Mouse (Mus musculus) forebrain, postnatal 0 days (tissue): Measurements from ENCODE around the gene Fgf10. TPM values are rescaled to one million over a fixed set of nuclear protein-coding genes. Genes with fewer than 3 reads are reported as not detected.

Experiments used
- ATAC-seq: fragments of 200-750 bp; cut with Nextera tagmentation; 2 replicates; pipeline ENCODE4 v1.8.0; 2017; ENCODE audit warnings: mild to moderate bottlenecking, moderate library complexity
- DNase-seq: peaks from one replicate; pipeline ENCODE4 v3.0.0-alpha.2; 2015
- H3K27ac ChIP-seq: fragments of 300-500 bp; sonication (generic); 2 replicates; pipeline ENCODE4 v1.5.1; 2014; ENCODE audit warnings: low read depth, mild to moderate bottlenecking, antibody characterized with exemption, low read length, moderate library complexity, mixed read lengths
- H3K27me3 ChIP-seq: fragments of 300-500 bp; sonication (generic); 2 replicates; pipeline ENCODE4 v1.6.1; 2014; ENCODE audit warnings: mild to moderate bottlenecking, low read length, mixed read lengths; ENCODE audit not compliant: insufficient read depth
- H3K36me3 ChIP-seq: fragments of 300-500 bp; sonication (generic); 2 replicates; pipeline ENCODE4 v1.6.1; 2014; ENCODE audit warnings: mild to moderate bottlenecking, moderate library complexity; ENCODE audit not compliant: insufficient read depth
- H3K4me1 ChIP-seq: fragments of 300-500 bp; sonication (generic); 2 replicates; pipeline ENCODE4 v1.6.1; 2014; ENCODE audit warnings: antibody characterized with exemption; ENCODE audit not compliant: insufficient read depth
- H3K4me2 ChIP-seq: fragments of 300-500 bp; sonication (generic); 2 replicates; pipeline ENCODE4 v1.6.1; 2014; ENCODE audit warnings: low read depth, mild to moderate bottlenecking, moderate library complexity
- H3K4me3 ChIP-seq: fragments of 300-500 bp; sonication (generic); 2 replicates; pipeline ENCODE4 v1.5.1; 2014; ENCODE audit warnings: low read depth, low read length, mixed read lengths
- H3K9ac ChIP-seq: fragments of 300-500 bp; sonication (generic); 2 replicates; pipeline ENCODE4 v1.6.1; 2014; ENCODE audit warnings: mild to moderate bottlenecking
- H3K9me3 ChIP-seq: fragments of 300-500 bp; sonication (generic); 2 replicates; pipeline ENCODE4 v1.6.1; 2016; ENCODE audit warnings: low read length
- CTCF ChIP-seq: sonication (generic); IDR thresholded peaks from 2 replicates; pipeline ENCODE4 v1.5.1; 2016; ENCODE audit warnings: antibody characterized with exemption, control low read depth, low read depth
- WGBS: fragments of 180-500 bp; shearing (Covaris S2); extraction: QIAGEN DNeasy Blood & Tissue Kit; methylation state at CpG from one replicate; pipeline ENCODE4 v1.1.7; 2014; 5-methylcytosine and 5-hydroxymethylcytosine counted together
- polyA plus RNA-seq: library from polyadenylated mRNA; unstranded; fragments of >200 nt; fragmentation: Nextera tagmentation; extraction: Ambion mirVana; gene quantifications from 2 replicates; pipeline ENCODE4 v1.2.1, GENCODE M21; 2015
- total RNA-seq: library from RNA; depleted of rRNA; stranded (reverse); fragments of >200 nt; gene quantifications from 2 replicates; pipeline ENCODE4 v1.2.3, GENCODE M21; 2014; rRNA removed

Gene Fgf10
- total RNA-seq (1.3 TPM in 2 replicates), polyA plus RNA-seq (2.0 and 2.5 TPM in 2 replicates)

DNA sequence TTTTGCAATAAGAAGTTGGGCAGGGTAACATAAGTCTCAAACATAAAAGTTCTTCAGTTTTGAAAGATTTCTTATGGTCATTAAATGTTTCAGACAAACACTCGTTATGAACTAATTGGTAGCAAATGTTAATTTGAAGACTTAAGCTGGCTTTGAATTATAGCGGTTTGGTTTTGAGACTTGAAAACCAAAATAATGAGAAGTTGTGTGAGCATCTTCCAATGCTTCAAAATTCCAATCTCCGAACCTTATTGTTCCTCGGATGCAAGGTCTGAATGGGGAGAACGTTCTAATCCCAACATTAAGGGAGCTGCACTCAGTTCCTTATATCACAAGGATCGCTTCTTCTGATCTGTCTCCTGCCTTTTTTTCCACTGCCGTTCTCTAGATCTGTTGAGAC, at the start of gene Fgf10:
TSS of gene Fgf10 (plus strand) at position 301 of the 400 bp plus-strand sequence.
- 11% methylated on average over 7 of the region's 7 CpGs for WGBS
- H3K27me3 ChIP-seq, result no peaks in the 10 kb centered on the region
- ATAC-seq (no peak), DNase-seq (no peak)
- no peaks in the 10 kb centered on the region for H3K36me3 ChIP-seq
- H3K27ac ChIP-seq, result no peak within 1 kb of the TSS
- TF ChIP-seq CTCF, result no peak
- no peaks in the 10 kb centered on the region for H3K4me1 ChIP-seq
- H3K9me3 ChIP-seq, result no peaks in the 10 kb centered on the region
- H3K4me3 ChIP-seq, result no peak within 1 kb of the TSS
- no peak within 1 kb of the TSS for H3K9ac ChIP-seq
- H3K4me2 ChIP-seq, result no peak within 1 kb of the TSS

DNA sequence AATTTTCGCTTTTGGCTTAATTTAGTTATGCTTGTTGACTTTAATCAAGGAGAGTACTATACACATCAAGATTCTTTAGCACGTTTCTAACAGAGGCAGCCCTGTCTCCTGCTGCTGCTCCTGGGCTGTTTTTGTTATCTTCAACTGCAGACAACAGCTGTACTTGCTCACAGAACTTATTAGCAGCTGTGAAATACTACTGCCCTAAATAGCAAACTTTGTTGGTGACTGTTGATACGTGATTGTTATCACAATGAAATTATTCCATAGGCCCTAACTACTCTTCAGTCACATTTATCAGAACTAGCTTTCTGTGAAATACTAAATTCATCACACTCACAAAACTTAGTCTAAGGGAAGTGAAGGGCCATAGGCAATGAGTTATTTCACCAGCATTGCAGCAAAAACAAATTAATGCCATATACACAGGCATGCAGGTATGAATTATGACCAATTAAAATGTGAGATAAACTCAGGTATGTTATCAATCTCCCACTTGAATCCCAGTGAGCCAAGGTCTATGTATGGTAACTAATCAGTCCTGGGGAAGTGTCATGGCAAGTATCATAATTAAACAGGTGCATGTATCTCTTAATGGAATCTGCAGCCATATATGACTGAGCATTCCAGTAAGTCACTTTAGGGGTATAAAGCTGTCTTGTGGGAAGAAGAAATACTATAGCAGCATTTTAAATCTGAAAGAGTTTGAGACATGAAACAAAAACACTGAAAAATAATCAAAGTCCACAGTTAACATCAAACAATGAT, 39.7 kb upstream of the Fgf10 start:
- ATAC-seq (no peak), DNase-seq (no peak)
- Histone ChIP-seq H3K9me3 (no peaks in the 10 kb centered on the region), H3K4me2 (no peak overlapping the region), H3K27me3 (no peaks in the 10 kb centered on the region), H3K36me3 (no peaks in the 10 kb centered on the region), H3K4me3 (no peak overlapping the region), H3K9ac (no peak overlapping the region), H3K27ac (no peak overlapping the region), H3K4me1 (no peaks in the 10 kb centered on the region)
- TF ChIP-seq CTCF, result no peak
- WGBS, result 61% methylated on average over 3 of the region's 3 CpGs

DNA sequence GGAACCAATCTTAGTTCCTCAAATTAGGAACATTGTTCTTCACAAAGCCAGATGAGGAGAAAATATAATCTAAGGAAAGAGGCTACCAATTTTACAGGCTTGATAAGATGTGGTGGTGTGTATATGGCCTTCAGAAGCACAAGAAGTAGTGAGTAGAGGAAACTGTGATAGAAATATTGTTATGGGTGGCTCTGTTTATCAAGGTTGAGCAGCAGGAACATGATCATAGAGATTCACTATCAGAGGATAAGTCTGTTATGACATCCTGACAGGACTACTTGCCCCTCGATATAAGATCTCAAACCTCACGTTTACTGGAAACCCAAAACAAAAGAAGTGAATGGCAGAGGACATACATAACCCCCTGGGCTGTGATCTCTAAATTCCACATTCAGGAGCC, 38.1 kb upstream of the Fgf10 start:
- ATAC-seq, result no peak
- no peak overlapping the region for H3K27ac ChIP-seq
- H3K36me3 ChIP-seq, result no peaks in the 10 kb centered on the region
- DNase-seq, result no peak
- H3K4me1 ChIP-seq, result no peaks in the 10 kb centered on the region
- WGBS, result 95% methylated on average over 2 of the region's 2 CpGs
- TF ChIP-seq CTCF, result no peak
- no peaks in the 10 kb centered on the region for H3K27me3 ChIP-seq
- no peak overlapping the region for H3K4me3 ChIP-seq
- H3K9me3 ChIP-seq, result no peaks in the 10 kb centered on the region
- H3K9ac ChIP-seq, result no peak overlapping the region
- H3K4me2 ChIP-seq, result no peak overlapping the region

DNA sequence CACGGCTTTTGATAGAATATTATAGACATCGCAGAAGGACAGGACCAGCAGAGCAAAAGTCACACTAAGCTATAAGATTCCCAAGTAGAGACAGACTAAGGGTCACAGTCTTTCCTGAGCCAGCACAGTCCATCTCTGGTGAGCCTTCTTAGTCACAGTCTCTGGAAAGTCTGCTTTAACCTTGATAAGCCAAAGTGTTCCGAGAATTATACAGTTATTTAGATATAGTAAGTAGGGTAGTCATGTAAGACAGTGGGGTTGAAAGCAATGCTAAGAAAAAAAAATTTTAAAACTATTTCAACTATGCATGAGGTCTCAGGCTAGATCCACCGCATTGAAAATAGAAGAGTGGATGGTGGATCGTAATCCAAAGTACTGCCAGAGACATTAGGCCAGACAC, 33.5 kb upstream of the Fgf10 start:
- Histone ChIP-seq H3K27ac (no peak overlapping the region), H3K9ac (no peak overlapping the region), H3K36me3 (no peaks in the 10 kb centered on the region), H3K9me3 (no peaks in the 10 kb centered on the region), H3K4me1 (no peaks in the 10 kb centered on the region), H3K4me2 (no peak overlapping the region), H3K27me3 (no peaks in the 10 kb centered on the region), H3K4me3 (no peak overlapping the region)
- WGBS, result 94% methylated on average over 5 of the region's 5 CpGs
- ATAC-seq, result no peak
- TF ChIP-seq CTCF, result no peak
- DNase-seq, result no peak

DNA sequence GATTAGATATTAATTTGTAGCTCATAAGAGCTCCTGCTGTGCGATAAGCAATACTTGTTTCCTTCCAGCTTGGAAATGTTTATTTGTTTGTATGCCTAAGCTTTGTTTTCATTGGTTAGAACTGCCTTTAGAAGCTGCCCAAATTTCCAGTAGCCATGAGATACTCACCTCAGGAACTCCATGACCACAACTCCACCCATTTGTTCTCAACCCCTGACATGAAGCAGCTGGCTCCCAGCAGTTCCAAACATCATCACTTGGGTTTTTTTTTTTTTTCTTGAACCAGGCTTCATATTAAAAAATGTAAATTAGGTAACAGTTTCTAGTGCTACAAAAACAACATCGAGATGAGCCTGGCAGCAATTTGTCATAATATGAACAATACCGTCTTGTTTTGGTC, 27.0 kb upstream of the Fgf10 start:
- Histone ChIP-seq H3K9me3 (no peaks in the 10 kb centered on the region), H3K27ac (no peak overlapping the region), H3K9ac (no peak overlapping the region), H3K36me3 (no peaks in the 10 kb centered on the region), H3K4me2 (no peak overlapping the region), H3K27me3 (no peaks in the 10 kb centered on the region), H3K4me1 (no peaks in the 10 kb centered on the region), H3K4me3 (no peak overlapping the region)
- ATAC-seq (no peak), DNase-seq (no peak)
- no peak for TF ChIP-seq CTCF
- WGBS, result 72% methylated on average over 3 of the region's 3 CpGs

GRCm38 (mm10) chr13:118643138-118643537, 26.5 kb upstream of the Fgf10 start:
- Histone ChIP-seq H3K4me3 (no peak overlapping the region), H3K27me3 (no peaks in the 10 kb centered on the region), H3K9ac (no peak overlapping the region), H3K4me2 (no peak overlapping the region), H3K4me1 (no peaks in the 10 kb centered on the region), H3K27ac (no peak overlapping the region), H3K9me3 (no peaks in the 10 kb centered on the region), H3K36me3 (no peaks in the 10 kb centered on the region)
- WGBS, result 82% methylated on average over 6 of the region's 6 CpGs
- DNase-seq (no peak), ATAC-seq (no peak)
- no peak for TF ChIP-seq CTCF

GRCm38 (mm10) chr13:118656991-118657390, 12.6 kb upstream of the Fgf10 start:
- Histone ChIP-seq H3K36me3 (no peaks in the 10 kb centered on the region), H3K4me1 (no peaks in the 10 kb centered on the region), H3K9me3 (no peaks in the 10 kb centered on the region), H3K9ac (no peak overlapping the region), H3K27ac (no peak overlapping the region), H3K27me3 (no peaks in the 10 kb centered on the region), H3K4me3 (no peak overlapping the region), H3K4me2 (no peak overlapping the region)
- ATAC-seq (no peak), DNase-seq (no peak)
- WGBS, result 60% methylated on average over 5 of the region's 5 CpGs
- no peak for TF ChIP-seq CTCF
